Mouse (Mus musculus) frontal cortex, postnatal 14 days (tissue): ENCODE results near the gene Gm904.
"Not testable (repeated sequence)": the region's sequence is repeated elsewhere in the genome, so short reads cannot be mapped to it uniquely, and the experiment has no call there.

ENCODE experiments used
- DNase-seq, 2 experiments: peaks; one replicate each; pipeline ENCODE4 v3.0.0; 2022; ENCODE audit warnings: low spot score in 2 of 2

Gm904 gene

DNA sequence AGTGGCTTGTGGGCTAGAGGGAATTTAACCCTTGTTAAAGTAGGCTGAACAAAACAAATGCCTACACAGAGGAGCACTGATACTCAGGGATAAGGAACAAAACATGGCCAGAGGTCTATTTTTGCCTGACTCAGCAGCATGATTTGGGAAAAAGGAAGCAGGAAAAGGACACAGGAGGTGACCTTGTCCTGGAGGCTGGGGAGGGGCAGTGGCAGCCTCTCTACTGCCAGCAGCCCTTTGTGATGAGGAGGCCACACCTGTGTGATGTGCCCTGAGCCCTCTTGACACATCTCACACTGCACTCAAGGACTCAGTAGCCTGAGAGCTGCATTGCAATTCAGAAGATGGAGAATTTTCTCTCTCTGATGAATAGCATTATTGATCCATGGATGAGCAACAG, at the start of gene Gm904:
Gene Gm904 (plus strand): TSS at position 301 of the 400 bp plus-strand sequence.
- DNase-seq, result not testable (repeated sequence)

DNA sequence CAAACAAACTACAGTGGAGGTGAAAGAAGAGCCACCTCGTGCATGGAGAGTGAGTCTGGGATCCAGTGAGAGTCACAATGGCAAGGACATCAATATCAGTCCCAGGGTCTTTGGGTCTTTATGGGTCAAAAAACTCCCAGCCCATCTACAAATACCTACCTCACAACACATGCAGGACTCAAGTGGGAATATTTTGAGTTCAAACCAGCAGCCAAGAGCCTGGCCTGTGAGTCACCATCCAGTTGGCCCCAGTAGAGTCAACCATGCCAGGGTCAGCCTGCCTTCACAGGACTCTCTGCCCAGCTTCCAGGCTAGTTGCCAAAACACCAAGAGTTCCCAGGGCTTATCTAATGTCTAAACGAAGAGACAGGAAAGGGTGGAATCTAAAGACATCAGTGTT, 5.7 kb downstream of the Gm904 start:
- not testable (repeated sequence) for DNase-seq
